Mouse (Mus musculus) ES-E14 (cell line): ENCODE results near the gene Doc2b. TPM values are rescaled to one million over a fixed set of nuclear protein-coding genes. Genes with fewer than 3 reads are reported as not detected.

Experiments used
- DNase-seq: peaks from one replicate; pipeline ENCODE4 v3.0.0-alpha.2; 2013; ENCODE audit warnings: low read depth, low spot score
- H3K27ac ChIP-seq: 2 replicates; pipeline ENCODE4 v1.5.1; 2012; ENCODE audit warnings: low read depth, mild to moderate bottlenecking, low read length, moderate library complexity, mixed read lengths; ENCODE audit not compliant: poor library complexity, insufficient read depth, severe bottlenecking
- H3K36me3 ChIP-seq: 2 replicates; pipeline ENCODE4 v1.6.1; 2012; ENCODE audit warnings: mild to moderate bottlenecking, low read length, moderate library complexity, mixed read lengths; ENCODE audit not compliant: control insufficient read depth, poor library complexity, insufficient read depth, severe bottlenecking
- H3K4me1 ChIP-seq, 2 experiments: fragments of 150-350 bp in 1 of 2; sonication (generic) in 1 of 2; 2 replicates each; pipeline ENCODE4 v1.6.1; 2012; ENCODE audit warnings: low read length in 2 of 2, mild to moderate bottlenecking in 1 of 2, mixed read lengths in 1 of 2; ENCODE audit not compliant: control insufficient read depth in 2 of 2, insufficient read depth in 2 of 2, poor library complexity in 1 of 2
- H3K4me3 ChIP-seq, 2 experiments: fragments of 150-350 bp in 1 of 2; sonication (generic) in 1 of 2; 2 replicates each; pipeline ENCODE4 v1.5.1; 2012; ENCODE audit warnings: low read length in 2 of 2, low read depth in 1 of 2, mild to moderate bottlenecking in 1 of 2, mixed read lengths in 1 of 2; ENCODE audit not compliant: insufficient read depth in 1 of 2, poor library complexity in 1 of 2, severe bottlenecking in 1 of 2
- H3K9ac ChIP-seq: 2 replicates; pipeline ENCODE4 v1.6.1; 2012; ENCODE audit warnings: low read depth, mild to moderate bottlenecking, low read length, mixed read lengths; ENCODE audit not compliant: poor library complexity, insufficient read depth, severe bottlenecking
- H3K9me3 ChIP-seq: fragments of 150-350 bp; sonication (generic); 2 replicates; pipeline ENCODE4 v1.6.1; 2012; ENCODE audit warnings: low read depth, mild to moderate bottlenecking, low read length; ENCODE audit not compliant: control insufficient read depth, insufficient read depth
- CHD2 ChIP-seq: IDR thresholded peaks from 2 replicates; pipeline ENCODE4 v1.6.1; 2014; ENCODE audit warnings: mild to moderate bottlenecking, low read depth, low read length, inconsistent platforms
- HCFC1 ChIP-seq: IDR thresholded peaks from 2 replicates; pipeline ENCODE4 v1.6.1; 2012; ENCODE audit warnings: low read length, inconsistent platforms, borderline replicate concordance; ENCODE audit not compliant: insufficient read depth
- MAFK ChIP-seq: IDR thresholded peaks from 2 replicates; pipeline ENCODE4 v1.6.1; 2014; ENCODE audit warnings: mild to moderate bottlenecking, low read depth, low read length, inconsistent platforms; ENCODE audit not compliant: insufficient read depth
- ZC3H11A ChIP-seq: IDR thresholded peaks from 2 replicates; pipeline ENCODE4 v1.6.1; 2012; ENCODE audit warnings: low read depth, mild to moderate bottlenecking, inconsistent platforms, low read length, borderline replicate concordance
- ZNF384 ChIP-seq: IDR thresholded peaks from 2 replicates; pipeline ENCODE4 v1.6.1; 2012; ENCODE audit warnings: low read depth, low read length, inconsistent platforms
- in situ Hi-C, 2 experiments: fragments of 600-800 bp; cut with MboI; formaldehyde crosslinking; loops; one replicate each; pipeline ENCODE4 v1.15.1; 2025; ENCODE audit warnings: low sequenced_read_pairs in 2 of 2, inconsistent platforms in 1 of 2; ENCODE audit not compliant: unreplicated experiment in 2 of 2
- total RNA-seq: library from RNA; depleted of rRNA; stranded (reverse); fragments of 300-350 nt; gene quantifications from 2 replicates; pipeline ENCODE4 v1.2.3, GENCODE M21; 2012

Doc2b gene
- total RNA-seq, 1 experiment = 0.27 TPM

DNA sequence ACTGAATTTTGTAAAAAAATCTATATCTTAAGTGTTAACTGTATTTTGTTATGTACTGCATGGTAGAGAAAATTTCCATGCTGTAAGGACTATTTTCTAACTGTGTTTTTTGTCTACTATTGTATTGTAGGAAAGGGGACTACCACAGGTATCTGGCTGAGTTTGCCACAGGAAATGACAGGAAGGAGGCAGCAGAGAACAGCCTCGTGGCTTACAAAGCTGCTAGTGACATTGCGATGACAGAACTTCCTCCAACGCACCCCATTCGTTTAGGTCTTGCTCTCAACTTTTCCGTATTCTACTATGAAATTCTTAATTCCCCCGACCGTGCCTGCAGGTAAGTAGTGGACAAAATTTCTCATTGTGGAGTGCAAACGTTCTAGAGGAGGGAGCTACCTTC is 39.2 kb downstream of the Doc2b start:
- Histone ChIP-seq H3K27ac (no peak overlapping the region), H3K9me3 (no peaks in the 10 kb centered on the region), H3K36me3 (peaks cover 26% of the 10 kb centered on the region), H3K4me1 (no peaks in the 10 kb centered on the region; a peak in 1 of 4 replicates), H3K9ac (no peak overlapping the region), H3K4me3 (no peak overlapping the region)
- no peak for DNase-seq
- in situ Hi-C loops = no loop called here
- TF ChIP-seq ZNF384 = no peak
- TF ChIP-seq ZC3H11A = no peak
- no peak for TF ChIP-seq HCFC1
- TF ChIP-seq MAFK = no peak
- no peak for TF ChIP-seq CHD2

- Histone ChIP-seq H3K4me1 (peaks cover 0 to 4% of the 10 kb centered on the region in 2 experiments; a peak in 3 of 4 replicates), H3K36me3 (peaks cover 8% of the 10 kb centered on the region), H3K27ac (no peak overlapping the region), H3K9me3 (no peaks in the 10 kb centered on the region), H3K9ac (no peak overlapping the region), H3K4me3 (no peak overlapping the region)
- in situ Hi-C loops = no loop called here
- TF ChIP-seq HCFC1 = no peak
- no peak for DNase-seq
Observed at GRCm38 (mm10) chr11:75751082-75751481, 44.8 kb downstream of the Doc2b start.

GRCm38 (mm10) chr11:75750537-75750936 is 45.3 kb downstream of the Doc2b start:
- peaks cover 0 to 4% of the 10 kb centered on the region in 2 experiments; a peak in 3 of 4 replicates for H3K4me1 ChIP-seq
- DNase-seq = no peak

GRCm38 (mm10) chr11:75744761-75745160 is 51.1 kb downstream of the Doc2b start:
- H3K9ac ChIP-seq = no peak overlapping the region
- H3K4me3 ChIP-seq = no peak overlapping the region
- in situ Hi-C loops = no loop called here
- H3K4me1 ChIP-seq = peaks cover 0 to 4% of the 10 kb centered on the region in 2 experiments; a peak in 3 of 4 replicates
- no peak overlapping the region for H3K27ac ChIP-seq
- TF ChIP-seq HCFC1 = no peak
- DNase-seq = no peak
- H3K9me3 ChIP-seq = no peaks in the 10 kb centered on the region
- peaks cover 2% of the 10 kb centered on the region; the same call in 1 of the 2 replicates for H3K36me3 ChIP-seq

More at GRCm38 (mm10) chr11:75750537-75750936, 45.3 kb downstream of the Doc2b start:
- no peaks in the 10 kb centered on the region for H3K9me3 ChIP-seq
- H3K4me3 ChIP-seq = no peak overlapping the region
- in situ Hi-C loops = no loop called here
- no peak overlapping the region for H3K27ac ChIP-seq
- peaks cover 8% of the 10 kb centered on the region for H3K36me3 ChIP-seq
- no peak for TF ChIP-seq MAFK
- TF ChIP-seq CHD2 = no peak
- TF ChIP-seq ZNF384 = no peak
- TF ChIP-seq HCFC1 = no peak
- no peak for TF ChIP-seq ZC3H11A
- no peak overlapping the region for H3K9ac ChIP-seq

- no peak for TF ChIP-seq ZC3H11A
- TF ChIP-seq HCFC1 = no peak
- TF ChIP-seq ZNF384 = no peak
- TF ChIP-seq MAFK = no peak
- Histone ChIP-seq H3K36me3 (peaks cover 4% of the 10 kb centered on the region; the same call in 1 of the 2 replicates), H3K9me3 (no peaks in the 10 kb centered on the region), H3K27ac (no peak overlapping the region), H3K4me1 (peaks cover 5 to 6% of the 10 kb centered on the region in 2 experiments; a peak in 3 of 4 replicates), H3K4me3 (no peak overlapping the region), H3K9ac (no peak overlapping the region)
- DNase-seq = no peak
- in situ Hi-C loops = no loop called here
Observed at GRCm38 (mm10) chr11:75741615-75742014, 54.2 kb downstream of the Doc2b start.
